Mouse (Mus musculus): ENCODE measurements around the gene Krt80.

- TF ChIP-seq USF2 (conservative IDR thresholded peaks at IDR 0.05; ENCODE audit: low read depth, low read length) (no peak), ZMIZ1 (IDR thresholded peaks at IDR 0.05; ENCODE audit: low read depth, low read length) (no peak), MAX (IDR thresholded peaks at IDR 0.05; ENCODE audit: low read length) (no peak), POLR2A (IDR thresholded peaks at IDR 0.05; ENCODE audit: low read depth, low read length) (no peak), MAFK (IDR thresholded peaks at IDR 0.05; ENCODE audit: insufficient replicate concordance, low read length) (no peak), USF1 (IDR thresholded peaks at IDR 0.05; ENCODE audit: low read depth, low read length) (no peak)
These were observed 43.9 kb downstream of the Krt80 start for GRCm38 (mm10) chr15:101325991-101326534.
